Mouse (Mus musculus): ENCODE measurements around the gene Pus10.

DNA sequence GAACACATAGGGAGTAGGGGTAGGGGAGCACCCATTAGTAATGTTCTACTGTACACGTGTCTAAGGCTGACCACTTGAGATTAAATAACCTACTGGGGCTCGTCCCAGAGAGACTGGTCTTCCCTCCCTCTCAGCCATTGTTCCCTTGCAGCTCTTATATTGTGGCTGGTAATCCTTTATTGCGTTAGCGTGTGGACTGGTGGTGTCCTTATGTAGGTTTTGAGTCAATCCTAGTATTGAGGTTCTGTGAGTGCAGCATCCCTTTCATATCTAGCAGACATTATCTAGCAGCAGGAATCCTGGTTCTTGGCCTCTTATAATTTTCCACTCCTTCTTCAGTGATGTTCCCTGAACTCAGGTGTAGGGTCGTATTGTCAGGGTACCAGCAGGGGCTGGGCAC lies 21.2 kb downstream of the Pus10 start:
- TF ChIP-seq CTCF (conservative IDR thresholded peaks at IDR 0.05; ENCODE audit: low read length) (no peak), POU5F1 (IDR thresholded peaks at IDR 0.05; ENCODE audit: borderline replicate concordance, low read length) (no peak), NANOG (IDR thresholded peaks at IDR 0.05; ENCODE audit: borderline replicate concordance, low read length) (no peak)
